Mouse (Mus musculus) ES-E14 (cell line): ENCODE measurements at regions not wholly inside any gene's neighbourhood (a gene's known extent, or its start where the extent isn't known, plus 50 kb on each side); places are given as distances from the start of the nearest gene placed in this dataset.

Experiments used
- MAFK ChIP-seq: IDR thresholded peaks from 2 replicates; pipeline ENCODE4 v1.6.1; 2014; ENCODE audit warnings: mild to moderate bottlenecking, low read depth, low read length, inconsistent platforms; ENCODE audit not compliant: insufficient read depth
- ZC3H11A ChIP-seq: IDR thresholded peaks from 2 replicates; pipeline ENCODE4 v1.6.1; 2012; ENCODE audit warnings: low read depth, mild to moderate bottlenecking, inconsistent platforms, low read length, borderline replicate concordance
- ZNF384 ChIP-seq: IDR thresholded peaks from 2 replicates; pipeline ENCODE4 v1.6.1; 2012; ENCODE audit warnings: low read depth, low read length, inconsistent platforms

DNA sequence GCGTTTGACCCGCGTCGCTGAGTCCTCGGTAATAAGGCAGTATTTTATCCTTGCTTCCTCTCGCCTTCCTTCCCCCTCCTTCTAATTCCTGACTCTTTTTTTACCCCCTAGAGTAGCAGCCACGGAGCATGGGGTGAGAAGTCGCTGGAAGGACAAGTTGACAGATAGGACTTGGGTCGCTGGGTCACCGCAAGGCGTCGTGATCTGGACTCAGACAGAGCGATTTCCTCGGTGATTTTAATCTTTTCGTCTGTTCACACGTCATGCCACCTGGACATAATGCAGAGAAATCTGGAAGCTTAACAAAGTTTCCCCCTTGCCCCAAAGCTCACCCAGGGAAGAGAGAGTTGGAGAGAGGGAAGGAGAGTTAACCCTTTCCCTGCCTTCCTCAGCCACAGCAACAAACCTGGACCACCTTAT, 292.6 kb downstream of the Nuf2 start:
- no peak for TF ChIP-seq ZC3H11A
- TF ChIP-seq ZNF384: no peak
- TF ChIP-seq MAFK: no peak
